Mouse (Mus musculus) adrenal gland, adult (tissue): ENCODE results near the gene Ccl17.

ENCODE experiments used
- DNase-seq, 2 experiments: peaks; one replicate each; pipeline ENCODE4 v3.0.0; 2022 to 2023; ENCODE audit warnings: low spot score in 1 of 2; ENCODE audit not compliant: inconsistent age in 2 of 2

The Ccl17 gene

DNA sequence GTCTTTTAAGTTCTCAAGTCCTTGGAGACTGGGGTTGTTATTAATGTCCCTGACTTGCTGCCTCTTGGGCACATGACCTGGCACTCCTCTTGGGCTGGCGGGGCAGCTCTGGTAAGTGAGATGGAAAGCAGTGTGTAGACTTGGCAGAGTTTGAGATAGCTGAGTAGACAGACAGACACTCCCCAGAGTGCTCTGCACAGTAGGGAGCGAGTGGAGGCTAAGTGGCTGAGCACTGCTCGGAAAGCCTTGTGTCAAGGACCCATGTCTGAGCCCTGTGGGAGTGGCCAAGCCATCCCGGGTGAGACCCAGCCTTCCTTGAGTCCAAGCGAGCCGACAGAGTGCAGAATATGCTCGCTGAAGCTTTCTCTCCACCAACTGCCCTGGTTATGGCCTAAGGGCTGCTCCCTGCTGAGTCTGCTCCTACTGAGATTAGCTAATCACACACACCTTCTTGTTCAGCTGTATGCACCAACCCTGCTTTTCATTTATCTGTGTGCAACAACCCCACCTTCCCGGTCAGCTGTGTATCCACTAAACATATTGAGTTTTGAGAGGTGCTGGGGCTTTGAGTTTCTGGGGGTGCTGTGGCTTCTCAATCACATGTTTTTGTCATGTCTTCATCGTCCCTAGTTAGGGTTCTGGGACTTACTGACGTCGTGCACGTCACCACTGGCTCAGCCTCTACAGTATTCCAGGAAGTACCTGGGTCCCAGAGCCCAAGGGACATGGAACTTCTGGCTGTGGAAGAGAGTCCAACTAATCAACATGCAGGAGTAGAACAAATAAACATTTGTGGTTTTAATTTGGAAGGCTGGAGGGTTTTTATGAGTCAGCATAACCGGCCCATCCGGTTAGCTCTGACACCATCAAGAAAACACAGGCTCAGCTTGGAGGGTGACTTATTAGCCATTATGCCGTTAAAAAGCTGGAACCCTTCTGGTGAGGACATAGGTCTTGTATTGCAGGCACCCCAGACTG, 22.4 kb upstream of the Ccl17 start:
- DNase-seq, result peak; percentile 63 to 85

DNA sequence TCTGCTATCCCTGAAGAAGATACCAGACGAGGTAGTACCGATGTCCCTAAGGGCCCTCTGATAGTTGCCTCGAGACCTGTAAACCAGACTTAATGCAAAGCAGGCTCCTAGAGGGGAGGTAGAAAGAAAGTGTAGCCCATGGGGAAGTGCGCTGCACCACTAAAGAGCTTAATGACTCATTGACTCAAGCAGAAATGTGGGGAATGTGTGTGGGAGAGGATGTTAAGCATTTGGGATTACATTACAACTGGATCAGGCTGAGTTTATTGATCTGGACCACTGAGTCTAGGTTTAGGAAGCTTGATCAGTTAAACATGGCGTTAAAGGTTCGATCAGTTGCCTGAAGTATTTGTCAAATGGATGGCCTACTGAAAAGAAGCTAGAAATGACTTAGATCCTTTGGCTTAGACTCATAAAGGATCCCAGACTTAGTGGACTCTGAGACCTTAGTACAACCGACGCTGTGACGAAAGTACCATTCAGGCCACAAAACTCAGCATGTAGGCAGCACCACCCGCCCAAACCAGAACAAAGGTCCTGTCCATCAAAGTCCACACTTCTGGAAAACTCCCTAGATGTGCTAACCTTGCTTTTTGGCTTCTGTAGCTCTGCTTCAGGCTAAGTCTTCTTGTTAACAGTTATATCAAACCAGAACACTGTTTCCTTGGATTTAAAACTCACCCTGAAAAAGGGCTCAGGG, 20.8 kb upstream of the Ccl17 start:
- no peak for DNase-seq

GRCm38 (mm10) chr8:94794368-94794767, 15.9 kb upstream of the Ccl17 start:
- no peak for DNase-seq

GRCm38 (mm10) chr8:94794782-94795181, 15.5 kb upstream of the Ccl17 start:
- no peak for DNase-seq

- no peak for DNase-seq
These were observed 9.8 kb upstream of the Ccl17 start for GRCm38 (mm10) chr8:94800278-94800968.

DNA sequence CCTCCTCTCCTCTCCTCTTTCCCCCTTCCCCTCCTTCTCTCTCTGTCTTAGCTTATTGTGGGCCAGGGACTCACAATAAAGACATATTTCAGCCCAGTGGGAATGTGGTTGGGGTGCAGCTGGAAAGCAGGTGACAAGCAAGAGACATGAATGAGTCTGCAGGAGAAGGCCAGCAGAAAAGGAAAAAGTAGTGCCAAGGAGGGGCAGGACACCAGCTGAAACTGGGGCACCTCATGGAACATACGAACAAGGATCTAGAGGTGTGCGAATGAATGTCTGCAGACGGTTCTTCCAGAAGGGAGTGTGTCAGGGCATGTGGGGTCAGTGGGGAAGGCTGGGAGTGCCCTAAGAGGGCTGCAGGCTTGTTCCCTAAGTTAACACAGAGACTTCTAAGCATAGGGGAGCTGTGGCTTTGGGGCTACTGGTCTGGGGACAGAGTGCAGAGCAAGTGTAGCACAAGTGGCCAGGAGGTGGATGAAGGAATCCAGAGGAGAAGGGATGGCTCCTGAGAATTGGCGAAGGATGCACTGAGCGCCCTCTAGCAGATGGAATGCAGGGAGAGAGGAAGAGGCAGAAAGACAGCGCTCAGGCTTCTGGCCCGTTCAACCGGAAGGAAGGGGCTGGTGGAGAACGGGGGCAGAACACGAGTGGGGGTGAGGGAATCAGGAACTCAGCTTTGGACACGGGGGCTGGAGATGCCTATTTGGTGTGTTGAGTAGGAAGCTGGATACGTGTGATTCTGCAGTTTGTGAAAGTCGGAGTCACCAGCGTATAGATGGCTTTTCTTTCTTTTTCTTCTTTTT, 8.8 kb upstream of the Ccl17 start:
- DNase-seq, result peak in 1 of 2 experiments; percentile 73

GRCm38 (mm10) chr8:94802375-94802774, 7.9 kb upstream of the Ccl17 start:
- no peak for DNase-seq

DNA sequence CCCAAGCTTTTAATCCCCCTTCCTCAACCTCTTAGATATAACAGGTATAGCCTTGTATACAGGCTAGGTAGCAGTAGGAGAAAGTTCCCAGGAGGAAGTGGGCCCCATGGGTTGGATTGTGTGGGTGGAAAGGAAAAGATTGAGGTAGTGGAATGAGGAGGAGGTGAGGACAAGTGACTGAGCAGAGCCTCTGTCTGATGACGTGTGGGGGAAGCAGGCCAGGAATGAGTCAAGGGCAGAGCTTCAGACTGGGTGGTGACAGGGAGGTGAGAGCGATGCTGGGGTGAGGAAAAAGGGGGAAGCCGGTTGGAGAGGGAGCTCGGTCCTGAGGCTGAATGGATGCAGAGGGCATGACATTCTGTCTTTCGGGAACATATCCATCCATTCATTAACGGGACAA, 6.7 kb upstream of the Ccl17 start:
- DNase-seq, result peak; percentile 74 to 79

- no peak for DNase-seq
These were observed 5.5 kb upstream of the Ccl17 start for GRCm38 (mm10) chr8:94804546-94805340.

DNA sequence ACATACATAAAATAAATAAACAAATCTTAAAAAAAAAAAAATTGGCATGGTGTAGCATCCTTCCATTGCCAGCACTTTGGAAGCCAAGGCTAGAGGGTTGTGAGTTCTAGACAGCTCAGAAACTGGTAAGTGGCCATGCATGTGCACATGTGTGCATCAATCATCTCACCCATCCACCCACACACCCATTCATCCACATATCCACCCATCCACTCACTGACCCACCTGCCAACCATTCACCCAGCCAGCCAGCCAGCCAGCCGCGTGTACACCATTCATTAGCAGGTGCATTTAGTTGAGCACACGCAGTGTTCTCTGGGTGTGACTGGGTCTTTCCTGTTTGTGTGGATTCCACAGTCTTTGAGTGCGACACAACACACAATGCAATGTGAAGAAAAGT, 4.4 kb upstream of the Ccl17 start:
- no peak for DNase-seq

- peak; percentile 85 to 90 for DNase-seq
These were observed 2.7 kb upstream of the Ccl17 start for GRCm38 (mm10) chr8:94807506-94807905.

- DNase-seq, result no peak
These were observed 1.9 kb upstream of the Ccl17 start for GRCm38 (mm10) chr8:94808372-94808771.

GRCm38 (mm10) chr8:94810855-94811254, 602 bp downstream of the Ccl17 start:
- no peak for DNase-seq

DNA sequence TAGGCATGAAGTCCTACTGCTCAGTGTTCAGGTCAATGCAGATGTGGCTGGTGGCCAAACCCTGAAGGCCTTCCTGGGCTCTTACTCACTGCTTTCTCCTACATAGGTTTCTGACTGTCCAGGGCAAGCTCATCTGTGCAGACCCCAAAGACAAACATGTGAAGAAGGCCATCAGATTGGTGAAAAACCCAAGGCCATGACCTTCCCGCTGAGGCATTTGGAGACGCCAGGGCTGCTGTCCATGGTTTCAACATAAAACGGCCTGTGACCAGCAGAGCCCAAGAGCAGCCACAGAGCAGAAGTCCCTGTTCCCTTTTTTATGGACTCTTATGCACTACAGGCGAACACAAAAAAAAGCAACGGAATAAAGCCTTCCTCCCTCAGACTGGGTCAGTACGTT, 1.4 kb downstream of the Ccl17 start:
- peak; percentile 70 to 88 for DNase-seq

GRCm38 (mm10) chr8:94812645-94813098, 2.4 kb downstream of the Ccl17 start:
- DNase-seq, result peak; percentile 85 to 96

GRCm38 (mm10) chr8:94814556-94814955, 4.3 kb downstream of the Ccl17 start:
- DNase-seq, result peak in 1 of 2 experiments; percentile 77

DNA sequence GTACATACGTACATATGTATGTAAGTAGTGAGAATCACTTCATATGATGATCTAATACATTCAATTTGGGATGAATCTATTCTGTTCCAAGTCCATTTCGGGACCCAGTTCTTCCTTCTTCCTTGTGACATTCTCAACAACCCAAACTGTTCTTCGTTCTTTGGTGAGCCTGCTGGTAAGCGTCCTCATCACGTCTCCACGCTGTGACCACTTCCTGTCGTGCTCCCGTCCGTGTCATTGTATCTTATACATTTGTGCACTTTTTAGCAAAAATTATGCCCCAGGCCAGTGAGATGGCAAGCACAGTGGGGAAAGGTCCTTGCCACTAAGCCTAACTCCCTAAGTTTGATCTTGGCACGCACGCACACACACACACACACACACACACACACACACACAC, 7.7 kb downstream of the Ccl17 start:
- DNase-seq, result no peak

DNA sequence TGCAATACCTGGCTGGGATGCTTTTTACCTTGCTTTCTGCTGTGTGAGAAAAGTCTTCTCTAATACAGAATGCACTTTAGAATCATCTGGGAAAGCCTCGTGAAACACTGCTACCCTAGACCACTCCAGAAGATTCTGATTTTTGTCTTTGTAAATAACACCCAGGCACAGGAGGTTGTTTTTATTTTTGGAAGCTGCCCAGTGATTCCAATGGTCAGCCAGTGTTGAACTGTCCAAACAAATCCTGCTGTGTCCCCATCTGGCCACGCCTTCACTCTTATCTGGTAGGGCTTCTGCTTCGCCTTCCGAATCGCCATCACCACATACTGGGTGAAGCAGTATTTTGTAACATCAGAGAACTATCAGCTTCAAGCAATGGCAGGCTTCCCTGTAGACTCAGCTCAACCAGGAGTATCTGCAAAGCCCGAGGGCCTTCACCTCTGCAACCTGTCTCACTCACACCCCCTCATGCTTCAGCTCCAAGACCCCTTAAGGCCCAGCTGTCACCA, 9.5 kb downstream of the Ccl17 start:
- DNase-seq, result no peak

GRCm38 (mm10) chr8:94820553-94820952, 10.3 kb downstream of the Ccl17 start:
- no peak for DNase-seq

- DNase-seq, result peak in 1 of 2 experiments; percentile 22
These were observed 11.1 kb downstream of the Ccl17 start for GRCm38 (mm10) chr8:94821381-94821780.
